Mouse (Mus musculus): ENCODE measurements around the gene D6Wsu163e. TPM values are rescaled to one million over a fixed set of nuclear protein-coding genes. Genes with fewer than 3 reads are reported as not detected.

The D6Wsu163e gene
- polyA plus RNA-seq, 1 experiment from 2014 or later, result 12.6 TPM

- H3K9me3 ChIP-seq, result no peaks in the 10 kb centered on the region
- H3K27me3 ChIP-seq, result no peaks in the 10 kb centered on the region
- H3K27ac ChIP-seq, result no peak overlapping the region
- H3K4me1 ChIP-seq (replicated peaks), result no peaks in the 10 kb centered on the region
- WGBS, result 12% methylated on average over 10 of the region's 10 CpGs
- H3K4me3 ChIP-seq (replicated peaks), result no peak overlapping the region
- no peak overlapping the region for H3K9ac ChIP-seq (replicated peaks)
- no peak overlapping the region for H3K4me2 ChIP-seq
- no peak for ATAC-seq (ENCODE audit: insufficient number of reproducible peaks, insufficient read depth, low FRiP score, low TSS enrichment, low read depth)
- peaks cover 15% of the 10 kb centered on the region; the same call in 1 of the 2 replicates for H3K36me3 ChIP-seq
Measured at GRCm38 (mm10) chr6:126955734-126956133, 16.0 kb downstream of the D6Wsu163e start.

- Histone ChIP-seq H3K9ac (replicated peaks) (no peak overlapping the region), H3K4me1 (replicated peaks) (no peaks in the 10 kb centered on the region), H3K9me3 (no peaks in the 10 kb centered on the region), H3K36me3 (peaks cover 24% of the 10 kb centered on the region), H3K27ac (no peak overlapping the region), H3K4me2 (no peak overlapping the region), H3K27me3 (no peaks in the 10 kb centered on the region), H3K4me3 (replicated peaks) (no peak overlapping the region)
- no peak for ATAC-seq (ENCODE audit: insufficient number of reproducible peaks, insufficient read depth, low FRiP score, low TSS enrichment, low read depth)
- 88% methylated on average over 8 of the region's 8 CpGs for WGBS
Measured at GRCm38 (mm10) chr6:126961371-126962018, 21.7 kb downstream of the D6Wsu163e start.

GRCm38 (mm10) chr6:126962709-126963108 lies 22.9 kb downstream of the D6Wsu163e start:
- no peak for ATAC-seq (ENCODE audit: insufficient number of reproducible peaks, insufficient read depth, low FRiP score, low TSS enrichment, low read depth)

GRCm38 (mm10) chr6:126963426-126963825 lies 23.7 kb downstream of the D6Wsu163e start:
- no peak for ATAC-seq (ENCODE audit: insufficient number of reproducible peaks, insufficient read depth, low FRiP score, low TSS enrichment, low read depth)
- WGBS, result 79% methylated on average over 9 of the region's 9 CpGs
- H3K27me3 ChIP-seq, result no peaks in the 10 kb centered on the region

More at GRCm38 (mm10) chr6:126962709-126963108, 22.9 kb downstream of the D6Wsu163e start:
- Histone ChIP-seq H3K9ac (replicated peaks) (no peak overlapping the region), H3K9me3 (no peaks in the 10 kb centered on the region), H3K4me2 (no peak overlapping the region), H3K27me3 (no peaks in the 10 kb centered on the region), H3K36me3 (peaks cover 19% of the 10 kb centered on the region), H3K27ac (no peak overlapping the region), H3K4me1 (replicated peaks) (no peaks in the 10 kb centered on the region), H3K4me3 (replicated peaks) (no peak overlapping the region)
- WGBS, result 91% methylated on average over 5 of the region's 5 CpGs

GRCm38 (mm10) chr6:126966241-126967026 lies 26.7 kb downstream of the D6Wsu163e start:
- H3K27me3 ChIP-seq, result no peaks in the 10 kb centered on the region
- no peak overlapping the region for H3K27ac ChIP-seq
- peaks cover 7% of the 10 kb centered on the region; the same call in 1 of the 2 replicates for H3K4me1 ChIP-seq (replicated peaks)
- 90% methylated on average over 14 of the region's 14 CpGs for WGBS
- no peaks in the 10 kb centered on the region for H3K9me3 ChIP-seq
- 0 out of 2 replicates have a peak overlapping the region, but pooled peaks have one; percentile 0 for H3K9ac ChIP-seq (replicated peaks)
- peaks cover 21% of the 10 kb centered on the region for H3K36me3 ChIP-seq
- H3K4me3 ChIP-seq (replicated peaks), result no peak overlapping the region
- no peak for ATAC-seq (ENCODE audit: insufficient number of reproducible peaks, insufficient read depth, low FRiP score, low TSS enrichment, low read depth)
- H3K4me2 ChIP-seq, result no peak overlapping the region

More at GRCm38 (mm10) chr6:126963426-126963825, 23.7 kb downstream of the D6Wsu163e start:
- Histone ChIP-seq H3K9me3 (no peaks in the 10 kb centered on the region), H3K4me2 (no peak overlapping the region), H3K4me3 (replicated peaks) (no peak overlapping the region), H3K36me3 (peaks cover 21% of the 10 kb centered on the region), H3K4me1 (replicated peaks) (no peaks in the 10 kb centered on the region), H3K9ac (replicated peaks) (no peak overlapping the region), H3K27ac (no peak overlapping the region)

GRCm38 (mm10) chr6:126981539-126982234 lies 41.9 kb downstream of the D6Wsu163e start:
- no peak overlapping the region for H3K27ac ChIP-seq
- no peaks in the 10 kb centered on the region for H3K4me1 ChIP-seq (replicated peaks)
- no peaks in the 10 kb centered on the region for H3K27me3 ChIP-seq
- no peak overlapping the region for H3K4me2 ChIP-seq
- 65% methylated on average over 5 of the region's 5 CpGs for WGBS
- no peak overlapping the region for H3K9ac ChIP-seq (replicated peaks)
- no peak overlapping the region for H3K4me3 ChIP-seq (replicated peaks)
- no peaks in the 10 kb centered on the region for H3K9me3 ChIP-seq
- H3K36me3 ChIP-seq, result no peaks in the 10 kb centered on the region
- no peak for ATAC-seq (ENCODE audit: insufficient number of reproducible peaks, insufficient read depth, low FRiP score, low TSS enrichment, low read depth)

GRCm38 (mm10) chr6:126993676-126994075 lies 53.9 kb downstream of the D6Wsu163e start:
- H3K27me3 ChIP-seq, result no peaks in the 10 kb centered on the region
- H3K4me1 ChIP-seq (replicated peaks), result no peaks in the 10 kb centered on the region
- WGBS, result 53% methylated on average over 2 of the region's 2 CpGs
- H3K9ac ChIP-seq (replicated peaks), result no peak overlapping the region
- H3K4me3 ChIP-seq (replicated peaks), result no peak overlapping the region
- no peaks in the 10 kb centered on the region for H3K9me3 ChIP-seq
- H3K27ac ChIP-seq, result no peak overlapping the region
- H3K4me2 ChIP-seq, result no peak overlapping the region
- ATAC-seq (ENCODE audit: insufficient number of reproducible peaks, insufficient read depth, low FRiP score, low TSS enrichment, low read depth), result no peak
- no peaks in the 10 kb centered on the region for H3K36me3 ChIP-seq

GRCm38 (mm10) chr6:126995494-126995893 lies 55.7 kb downstream of the D6Wsu163e start:
- Histone ChIP-seq H3K9me3 (no peaks in the 10 kb centered on the region), H3K27me3 (no peaks in the 10 kb centered on the region), H3K9ac (replicated peaks) (no peak overlapping the region), H3K27ac (no peak overlapping the region), H3K4me2 (no peak overlapping the region), H3K36me3 (no peaks in the 10 kb centered on the region), H3K4me3 (replicated peaks) (no peak overlapping the region), H3K4me1 (replicated peaks) (no peaks in the 10 kb centered on the region)
- ATAC-seq (ENCODE audit: insufficient number of reproducible peaks, insufficient read depth, low FRiP score, low TSS enrichment, low read depth), result no peak
- WGBS, result 88% methylated on average over 3 of the region's 3 CpGs

- no peak overlapping the region for H3K4me3 ChIP-seq (replicated peaks)
- no peak for ATAC-seq (ENCODE audit: insufficient number of reproducible peaks, insufficient read depth, low FRiP score, low TSS enrichment, low read depth)
- H3K9me3 ChIP-seq, result no peaks in the 10 kb centered on the region
- WGBS, result 75% methylated on average over 5 of the region's 5 CpGs
- no peak overlapping the region for H3K9ac ChIP-seq (replicated peaks)
- no peak overlapping the region for H3K27ac ChIP-seq
- H3K4me1 ChIP-seq (replicated peaks), result no peaks in the 10 kb centered on the region
- no peaks in the 10 kb centered on the region for H3K36me3 ChIP-seq
- H3K4me2 ChIP-seq, result no peak overlapping the region
- no peaks in the 10 kb centered on the region for H3K27me3 ChIP-seq
Measured at GRCm38 (mm10) chr6:126996399-126996798, 56.6 kb downstream of the D6Wsu163e start.

- Histone ChIP-seq H3K36me3 (no peaks in the 10 kb centered on the region), H3K27ac (no peak overlapping the region), H3K9me3 (no peaks in the 10 kb centered on the region), H3K27me3 (no peaks in the 10 kb centered on the region), H3K4me1 (replicated peaks) (no peaks in the 10 kb centered on the region), H3K4me2 (no peak overlapping the region), H3K9ac (replicated peaks) (no peak overlapping the region), H3K4me3 (replicated peaks) (no peak overlapping the region)
- 96% methylated on average over 3 of the region's 3 CpGs for WGBS
- ATAC-seq (ENCODE audit: insufficient number of reproducible peaks, insufficient read depth, low FRiP score, low TSS enrichment, low read depth), result no peak
Measured at GRCm38 (mm10) chr6:127005646-127006045, 65.9 kb downstream of the D6Wsu163e start.

GRCm38 (mm10) chr6:127006551-127006950 lies 66.8 kb downstream of the D6Wsu163e start:
- no peak for ATAC-seq (ENCODE audit: insufficient number of reproducible peaks, insufficient read depth, low FRiP score, low TSS enrichment, low read depth)
- 82% methylated on average over 3 of the region's 3 CpGs for WGBS

More at GRCm38 (mm10) chr6:127006551-127006950, 66.8 kb downstream of the D6Wsu163e start:
- Histone ChIP-seq H3K36me3 (no peaks in the 10 kb centered on the region), H3K4me3 (replicated peaks) (no peak overlapping the region), H3K9me3 (no peaks in the 10 kb centered on the region), H3K27ac (no peak overlapping the region), H3K9ac (replicated peaks) (no peak overlapping the region), H3K27me3 (no peaks in the 10 kb centered on the region), H3K4me2 (no peak overlapping the region), H3K4me1 (replicated peaks) (no peaks in the 10 kb centered on the region)
